Mouse (Mus musculus) limb, embryonic 14.5 days (tissue): ENCODE results near the gene Platr17. TPM values are rescaled to one million over a fixed set of nuclear protein-coding genes. Genes with fewer than 3 reads are reported as not detected.
"Not testable (repeated sequence)": the region's sequence is repeated elsewhere in the genome, so short reads cannot be mapped to it uniquely, and the experiment has no call there.

Experiments
- ATAC-seq: fragments of 200-750 bp; cut with Nextera tagmentation; 2 replicates; pipeline ENCODE4 v1.8.0; 2017; ENCODE audit warnings: low read depth, moderate number of reproducible peaks, moderate TSS enrichment; ENCODE audit not compliant: low FRiP score
- DNase-seq: peaks from one replicate; pipeline ENCODE4 v3.0.0-alpha.2; 2015; ENCODE audit warnings: low spot score
- H3K27ac ChIP-seq: fragments of 300-500 bp; sonication (generic); replicated peaks from 2 replicates; pipeline ENCODE4 v1.5.1; 2014; ENCODE audit warnings: low read depth, mild to moderate bottlenecking, low read length, moderate library complexity, mixed read lengths
- H3K27me3 ChIP-seq: fragments of 300-500 bp; sonication (generic); 2 replicates; pipeline ENCODE4 v1.6.1; 2014; ENCODE audit warnings: low read length, mixed read lengths; ENCODE audit not compliant: control insufficient read depth, insufficient read depth
- H3K36me3 ChIP-seq: fragments of 300-500 bp; sonication (generic); 2 replicates; pipeline ENCODE4 v1.6.1; 2014; ENCODE audit warnings: mild to moderate bottlenecking, low read length, moderate library complexity, mixed read lengths; ENCODE audit not compliant: control insufficient read depth, insufficient read depth
- H3K4me1 ChIP-seq: fragments of 300-500 bp; sonication (generic); 2 replicates; pipeline ENCODE4 v1.6.1; 2014; ENCODE audit warnings: antibody characterized with exemption, low read length, mixed read lengths; ENCODE audit not compliant: control insufficient read depth, insufficient read depth
- H3K4me2 ChIP-seq: fragments of 300-500 bp; sonication (generic); replicated peaks from 2 replicates; pipeline ENCODE4 v1.6.1; 2014; ENCODE audit warnings: low read depth, mild to moderate bottlenecking, low read length, moderate library complexity; ENCODE audit not compliant: severe bottlenecking
- H3K4me3 ChIP-seq: fragments of 300-500 bp; sonication (generic); replicated peaks from 2 replicates; pipeline ENCODE4 v1.5.1; 2014; ENCODE audit warnings: low read length
- H3K9ac ChIP-seq: fragments of 300-500 bp; sonication (generic); 2 replicates; pipeline ENCODE4 v1.6.1; 2014; ENCODE audit warnings: mild to moderate bottlenecking, low read depth, low read length, moderate library complexity; ENCODE audit not compliant: severe bottlenecking
- H3K9me3 ChIP-seq: fragments of 300-500 bp; sonication (generic); 2 replicates; pipeline ENCODE4 v1.6.1; 2016; ENCODE audit warnings: low read length; ENCODE audit not compliant: control insufficient read depth
- POLR2A ChIP-seq: fragments of 200-500 bp; IDR thresholded peaks from 2 replicates; pipeline ENCODE4 v1.8.0; 2012; ENCODE audit warnings: inconsistent platforms, mild to moderate bottlenecking, moderate library complexity, borderline replicate concordance; ENCODE audit not compliant: insufficient read depth, insufficient read length; ENCODE audit errors: extremely low read depth
- WGBS: fragments of 180-500 bp; shearing (Covaris S2); extraction: QIAGEN DNeasy Blood & Tissue Kit; methylation state at CpG from one replicate; pipeline ENCODE4 v1.1.7; 2014; 5-methylcytosine and 5-hydroxymethylcytosine counted together
- polyA plus RNA-seq, 2 experiments: library from polyadenylated mRNA; depleted of rRNA in 1 of 2; stranded (reverse) in 1 of 2; unstranded in 1 of 2; fragments of >200 nt; fragmentation: Nextera tagmentation in 1 of 2; extraction: Ambion mirVana in 1 of 2; gene quantifications; 2 replicates each; pipeline versions ENCODE4 v1.2.1 to v1.2.3; 2012 to 2014

The Platr17 gene
- polyA plus RNA-seq (2012; rRNA removed) (0.34 and 0.49 TPM in 2 replicates), polyA plus RNA-seq (2014; fragmentation: Nextera tagmentation; extraction: Ambion mirVana) (0.32 and 0.40 TPM in 2 replicates)

- H3K27ac ChIP-seq, H3K4me3 ChIP-seq, H3K9ac ChIP-seq, H3K27me3 ChIP-seq, H3K36me3 ChIP-seq, H3K4me2 ChIP-seq, ATAC-seq, H3K9me3 ChIP-seq, DNase-seq, H3K4me1 ChIP-seq: not testable (repeated sequence)
- WGBS: 36% methylated on average over 3 of the region's 4 CpGs
Measured at GRCm38 (mm10) chr17:33904835-33905234, at the start of gene Platr17. Platr17 (plus strand) TSS chr17:33905135.

- Histone ChIP-seq H3K36me3 (no peaks in the 10 kb centered on the region), H3K4me3 (no peak overlapping the region), H3K4me2 (no peak overlapping the region), H3K9me3 (no peaks in the 10 kb centered on the region), H3K4me1 (no peaks in the 10 kb centered on the region), H3K27ac (no peak overlapping the region), H3K27me3 (no peaks in the 10 kb centered on the region), H3K9ac (no peak overlapping the region)
- 83% methylated on average over 4 of the region's 4 CpGs for WGBS
- ATAC-seq (no peak), DNase-seq (no peak)
- no peak for TF ChIP-seq POLR2A
Measured at GRCm38 (mm10) chr17:33857816-33858215, 47.1 kb upstream of the Platr17 start.

GRCm38 (mm10) chr17:33865330-33866030, 39.5 kb upstream of the Platr17 start:
- ATAC-seq (no peak), DNase-seq (no peak)
- Histone ChIP-seq H3K27ac (no peak overlapping the region), H3K9ac (no peak overlapping the region), H3K4me2 (no peak overlapping the region), H3K27me3 (no peaks in the 10 kb centered on the region), H3K4me3 (no peak overlapping the region), H3K4me1 (no peaks in the 10 kb centered on the region), H3K36me3 (no peaks in the 10 kb centered on the region), H3K9me3 (no peaks in the 10 kb centered on the region)
- TF ChIP-seq POLR2A: no peak
- 34% methylated on average over 9 of the region's 9 CpGs for WGBS

- ATAC-seq, H3K4me2 ChIP-seq, H3K9ac ChIP-seq, H3K27ac ChIP-seq, DNase-seq, H3K9me3 ChIP-seq, H3K4me3 ChIP-seq, H3K4me1 ChIP-seq, H3K27me3 ChIP-seq: not testable (repeated sequence)
- WGBS: 88% methylated on average over 3 of the region's 12 CpGs
- H3K36me3 ChIP-seq: peaks cover 18% of the 10 kb centered on the region
Measured at GRCm38 (mm10) chr17:33873537-33873936, 31.4 kb upstream of the Platr17 start, which contains the start of gene Gm7029. Gm7029 (plus strand) TSS chr17:33873837.

GRCm38 (mm10) chr17:33874411-33874810, 30.5 kb upstream of the Platr17 start:
- no peak for ATAC-seq

GRCm38 (mm10) chr17:33875797-33876196, 29.1 kb upstream of the Platr17 start:
- not testable (repeated sequence) for H3K4me1 ChIP-seq, H3K27ac ChIP-seq, DNase-seq, H3K27me3 ChIP-seq, H3K4me3 ChIP-seq, ATAC-seq, H3K9me3 ChIP-seq, H3K9ac ChIP-seq, H3K4me2 ChIP-seq
- 80% methylated on average over 5 of the region's 5 CpGs for WGBS
- H3K36me3 ChIP-seq: peaks cover 27% of the 10 kb centered on the region

More at GRCm38 (mm10) chr17:33874411-33874810, 30.5 kb upstream of the Platr17 start:
- no peak for DNase-seq
- Histone ChIP-seq H3K4me2 (no peak overlapping the region), H3K9me3 (no peaks in the 10 kb centered on the region), H3K9ac (no peak overlapping the region), H3K36me3 (peaks cover 23% of the 10 kb centered on the region), H3K4me3 (no peak overlapping the region), H3K27ac (no peak overlapping the region), H3K27me3 (no peaks in the 10 kb centered on the region), H3K4me1 (no peaks in the 10 kb centered on the region)
- TF ChIP-seq POLR2A: no peak
- 87% methylated on average over 11 of the region's 11 CpGs for WGBS

GRCm38 (mm10) chr17:33884320-33884719, 20.6 kb upstream of the Platr17 start:
- not testable (repeated sequence) for DNase-seq, H3K4me2 ChIP-seq, H3K4me1 ChIP-seq, H3K27me3 ChIP-seq, H3K9me3 ChIP-seq, H3K9ac ChIP-seq, ATAC-seq, H3K4me3 ChIP-seq, H3K27ac ChIP-seq
- H3K36me3 ChIP-seq: peaks cover 28% of the 10 kb centered on the region
- WGBS: 93% methylated on average over 5 of the region's 11 CpGs

GRCm38 (mm10) chr17:33887802-33888201, 17.1 kb upstream of the Platr17 start:
- 68% methylated on average over 2 of the region's 2 CpGs for WGBS
- H3K9me3 ChIP-seq, H3K27me3 ChIP-seq, H3K4me1 ChIP-seq, H3K4me2 ChIP-seq, H3K9ac ChIP-seq, DNase-seq, H3K27ac ChIP-seq, H3K4me3 ChIP-seq, ATAC-seq: not testable (repeated sequence)
- peaks cover 13% of the 10 kb centered on the region; the same call in 1 of the 2 replicates for H3K36me3 ChIP-seq
